Comparison of ENCODE assay signal across 8 mouse cellular contexts in genomic region chr1:134494428-134495215, GRCm38 (mm10). TPM values are rescaled to one million over a fixed set of nuclear protein-coding genes. Genes with fewer than 3 reads are reported as not detected.
DNase-seq lines count a peak whose midpoint lies in the region; ATAC-seq lines count a peak whose summit lies in the region.

Rabif (plus strand) TSS chr1:134494648.

- 0% methylated on average over 58 of the region's 58 CpGs for WGBS in hindbrain, embryonic 12.5 days

- ATAC-seq in hindbrain, embryonic 12.5 days (ENCODE audit: low FRiP score): peak; percentile 99

- H3K27ac ChIP-seq in hindbrain, embryonic 12.5 days: peak within 1 kb of the TSS; percentile 82

- H3K4me3 ChIP-seq in hindbrain, embryonic 12.5 days: peak within 1 kb of the TSS; percentile 71

- H3K4me1 ChIP-seq in hindbrain, embryonic 12.5 days: peaks cover 17% of the 10 kb centered on the region

- H3K9me3 ChIP-seq in hindbrain, embryonic 12.5 days (replicated peaks): no peaks in the 10 kb centered on the region

- H3K9ac ChIP-seq in hindbrain, embryonic 12.5 days: peak within 1 kb of the TSS; percentile 65

- H3K36me3 ChIP-seq in hindbrain, embryonic 12.5 days: peaks cover 13% of the 10 kb centered on the region

- H3K4me2 ChIP-seq in hindbrain, embryonic 12.5 days (replicated peaks): peak within 1 kb of the TSS; percentile 70

- H3K27me3 ChIP-seq in hindbrain, embryonic 12.5 days: no peaks in the 10 kb centered on the region

- peak; percentile 98 for DNase-seq in Muller cell, postnatal 12 days (ENCODE audit: inconsistent ontology term)
- DNase-seq in cerebellum, adult 9-11 months: peak; percentile 99
- peak; percentile 97 to 98 for DNase-seq in frontal cortex, postnatal 10 days (ENCODE audit: low spot score in 2 of 2)
- DNase-seq in layer of hippocampus, postnatal 14 days (ENCODE audit: low spot score in 2 of 2): peak; percentile 99
- DNase-seq in lung, postnatal 14 days: peak; percentile 99
- peak; percentile 87 for DNase-seq in retina, adult 2 months (ENCODE audit: low read depth, low spot score)
- peak; percentile 98 to 99 for DNase-seq in thymus, postnatal 36 days

RNA-seq across cellular contexts. Expression of gene Rabif, which starts in this region (rescaled TPM):
- polyA plus RNA-seq in hindbrain, embryonic 12.5 days (2016; fragmentation: Nextera tagmentation; extraction: Ambion mirVana): 45.7 and 53.1 TPM in 2 replicates
- 10 to 100 TPM; 26.7 to 27.8 TPM for total RNA-seq in layer of hippocampus, postnatal 14 days (2021)

Comparison
In these comparisons a context has a peak if more than half of its experiments do, and no peak if none do; other contexts are left out.
1. Peak in every context shown above with its lines: DNase-seq, ATAC-seq, H3K4me3 ChIP-seq and H3K27ac ChIP-seq.